Mouse (Mus musculus) limb, embryonic 10.5 days (tissue): ENCODE results near the gene Iqcf1. TPM values are rescaled to one million over a fixed set of nuclear protein-coding genes. Genes with fewer than 3 reads are reported as not detected.

Experiments used
- DNase-seq: peaks from one replicate; pipeline ENCODE4 v3.0.0-alpha.2; 2017; ENCODE audit warnings: low spot score
- H3K27ac ChIP-seq: fragments of 300-500 bp; sonication (generic); 2 replicates; pipeline ENCODE4 v1.5.1; 2016; ENCODE audit warnings: mild to moderate bottlenecking
- H3K27me3 ChIP-seq: fragments of 300-500 bp; sonication (generic); 2 replicates; pipeline ENCODE4 v1.6.1; 2016; ENCODE audit warnings: low read depth, mild to moderate bottlenecking; ENCODE audit not compliant: poor library complexity, severe bottlenecking
- H3K36me3 ChIP-seq: fragments of 300-500 bp; sonication (generic); 2 replicates; pipeline ENCODE4 v1.6.1; 2016; ENCODE audit warnings: mild to moderate bottlenecking, moderate library complexity
- H3K4me1 ChIP-seq: fragments of 300-500 bp; sonication (generic); 2 replicates; pipeline ENCODE4 v1.6.1; 2016
- H3K4me3 ChIP-seq: fragments of 300-500 bp; sonication (generic); 2 replicates; pipeline ENCODE4 v1.5.1; 2016; ENCODE audit warnings: mild to moderate bottlenecking, moderate library complexity
- H3K9me3 ChIP-seq: fragments of 300-500 bp; sonication (generic); replicated peaks from 2 replicates; pipeline ENCODE4 v1.6.1; 2016; ENCODE audit warnings: mild to moderate bottlenecking
- WGBS: fragments of 180-500 bp; shearing (Covaris S2); methylation state at CpG from one replicate; pipeline ENCODE4 v1.1.7; 2016; 5-methylcytosine and 5-hydroxymethylcytosine counted together
- polyA plus RNA-seq: library from polyadenylated mRNA; unstranded; fragments of >200 nt; fragmentation: Nextera tagmentation; extraction: Ambion mirVana; gene quantifications from 2 replicates; pipeline ENCODE4 v1.2.1, GENCODE M21; 2016

Gene Iqcf1
- polyA plus RNA-seq, 1 experiment from 2014 or later, result not detected

DNA sequence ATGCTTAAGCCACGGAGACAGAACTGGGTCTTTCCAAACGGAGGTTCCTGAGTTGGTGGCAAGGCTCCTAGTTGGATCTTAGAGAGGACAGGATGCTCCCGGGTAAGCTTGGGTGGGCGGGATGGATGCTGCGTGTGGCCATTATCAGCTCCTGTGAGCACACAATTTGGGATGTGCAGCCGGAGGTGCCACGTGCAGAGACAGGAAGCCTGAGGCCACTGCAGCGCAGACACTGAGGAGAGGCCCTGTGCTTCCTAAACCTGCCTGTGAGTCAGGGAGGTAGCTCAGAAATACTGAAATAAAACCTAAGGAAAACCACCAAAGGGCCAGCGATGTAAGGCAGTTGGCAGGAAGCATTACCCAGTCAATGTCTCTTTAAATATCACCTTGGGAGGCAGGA, 30.0 kb upstream of the Iqcf1 start:
- Histone ChIP-seq H3K9me3 (no peaks in the 10 kb centered on the region), H3K4me3 (no peak overlapping the region), H3K27ac (no peak overlapping the region), H3K27me3 (peaks cover 23% of the 10 kb centered on the region; the same call in 1 of the 2 replicates), H3K4me1 (peaks cover 46% of the 10 kb centered on the region), H3K36me3 (peaks cover 9% of the 10 kb centered on the region)
- no peak for DNase-seq
- 72% methylated on average over 9 of the region's 9 CpGs for WGBS

DNA sequence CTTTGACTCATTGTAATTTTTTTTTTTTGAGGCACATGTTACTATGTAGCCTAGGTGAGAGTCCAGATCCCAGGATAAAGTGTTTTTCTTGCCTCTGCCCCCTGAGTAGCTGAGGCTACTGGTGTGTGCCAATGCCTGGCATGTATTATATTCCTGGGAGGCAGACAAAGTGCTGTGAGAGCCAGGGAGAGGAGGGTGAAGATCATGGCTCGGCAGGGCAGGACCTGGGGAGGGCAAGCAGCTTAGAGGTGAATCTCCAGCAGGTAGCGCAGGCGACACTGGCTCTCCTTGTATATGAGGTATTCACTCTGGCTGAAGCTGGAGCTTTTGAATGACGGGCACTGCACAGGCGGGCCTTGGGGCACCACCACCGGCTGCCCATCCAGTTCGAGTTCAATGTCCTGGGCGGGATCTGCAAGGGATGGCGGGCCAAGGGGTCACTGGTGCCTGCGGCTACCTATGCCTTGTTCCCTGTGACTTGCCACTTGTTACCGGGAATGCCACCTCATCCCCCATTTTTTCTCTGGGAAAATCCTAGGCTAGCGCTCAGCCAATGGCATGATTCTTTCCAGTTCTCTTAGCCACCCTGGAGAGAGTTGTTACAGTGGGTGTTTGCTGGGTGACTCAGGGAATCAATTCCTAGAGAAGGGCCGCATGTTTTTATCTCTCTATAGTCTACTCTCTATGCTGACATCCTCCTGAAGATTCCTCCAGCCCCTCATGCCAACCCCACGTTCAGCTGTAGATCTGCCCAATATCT, 28.6 kb upstream of the Iqcf1 start:
- 63% methylated on average over 14 of the region's 14 CpGs for WGBS
- no peak for DNase-seq
- Histone ChIP-seq H3K9me3 (no peaks in the 10 kb centered on the region), H3K36me3 (no peaks in the 10 kb centered on the region), H3K4me1 (peaks cover 47% of the 10 kb centered on the region), H3K4me3 (peak overlapping the region; percentile 27), H3K27ac (no peak overlapping the region), H3K27me3 (0 out of 2 replicates have a peak, but pooled peaks cover 10% of the 10 kb centered on the region)

DNA sequence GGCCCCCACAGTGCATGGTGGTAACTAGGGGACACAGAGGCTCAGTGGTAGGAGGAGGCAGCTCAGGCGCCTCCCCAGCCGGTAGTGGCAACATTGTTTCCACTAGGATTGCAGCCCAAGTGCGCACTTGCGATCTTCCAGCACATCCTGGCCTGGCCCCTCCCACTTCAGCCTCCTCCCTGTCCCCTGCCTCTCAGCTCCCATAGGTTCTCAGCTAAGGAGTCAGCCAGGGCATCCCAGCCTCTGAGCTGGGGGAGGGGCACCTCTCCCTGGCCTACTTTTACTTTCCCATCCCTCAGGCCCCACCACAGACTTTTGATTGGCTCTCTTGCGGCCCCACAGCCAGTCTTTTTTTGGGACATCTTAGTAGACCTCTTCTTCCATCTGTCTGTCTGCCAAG, 27.9 kb upstream of the Iqcf1 start:
- H3K9me3 ChIP-seq, result no peaks in the 10 kb centered on the region
- DNase-seq, result no peak
- H3K27me3 ChIP-seq, result 0 out of 2 replicates have a peak, but pooled peaks cover 9% of the 10 kb centered on the region
- peaks cover 52% of the 10 kb centered on the region for H3K4me1 ChIP-seq
- WGBS, result 9% methylated on average over 5 of the region's 5 CpGs
- no peaks in the 10 kb centered on the region for H3K36me3 ChIP-seq
- peak overlapping the region; percentile 27 for H3K4me3 ChIP-seq
- peak overlapping the region; percentile 27; the same call in 1 of the 2 replicates for H3K27ac ChIP-seq

DNA sequence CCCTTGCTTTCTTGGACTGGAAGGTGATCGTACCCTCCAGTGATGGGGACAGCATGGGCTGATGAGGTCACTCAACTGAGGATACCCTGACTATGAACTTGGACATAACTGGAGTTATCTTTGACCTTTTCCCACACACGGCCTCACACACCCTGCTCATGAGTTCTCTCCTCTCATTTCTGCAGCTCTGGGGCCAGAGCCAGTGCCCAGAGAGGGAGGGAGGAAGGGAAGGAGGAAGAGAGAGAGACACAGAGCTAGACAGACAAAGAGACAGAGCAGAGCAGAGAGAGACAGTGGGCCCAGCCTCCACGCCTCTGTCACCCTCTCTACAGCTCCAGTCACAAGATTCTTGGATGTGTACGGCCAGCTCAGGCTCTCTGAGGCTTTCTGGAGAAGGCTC, 27.4 kb upstream of the Iqcf1 start:
- Histone ChIP-seq H3K36me3 (no peaks in the 10 kb centered on the region), H3K9me3 (no peaks in the 10 kb centered on the region), H3K27ac (0 out of 2 replicates have a peak overlapping the region, but pooled peaks have one; percentile 27), H3K4me3 (no peak overlapping the region), H3K4me1 (peaks cover 52% of the 10 kb centered on the region), H3K27me3 (0 out of 2 replicates have a peak, but pooled peaks cover 9% of the 10 kb centered on the region)
- DNase-seq, result no peak
- WGBS, result 70% methylated on average over 4 of the region's 4 CpGs

DNA sequence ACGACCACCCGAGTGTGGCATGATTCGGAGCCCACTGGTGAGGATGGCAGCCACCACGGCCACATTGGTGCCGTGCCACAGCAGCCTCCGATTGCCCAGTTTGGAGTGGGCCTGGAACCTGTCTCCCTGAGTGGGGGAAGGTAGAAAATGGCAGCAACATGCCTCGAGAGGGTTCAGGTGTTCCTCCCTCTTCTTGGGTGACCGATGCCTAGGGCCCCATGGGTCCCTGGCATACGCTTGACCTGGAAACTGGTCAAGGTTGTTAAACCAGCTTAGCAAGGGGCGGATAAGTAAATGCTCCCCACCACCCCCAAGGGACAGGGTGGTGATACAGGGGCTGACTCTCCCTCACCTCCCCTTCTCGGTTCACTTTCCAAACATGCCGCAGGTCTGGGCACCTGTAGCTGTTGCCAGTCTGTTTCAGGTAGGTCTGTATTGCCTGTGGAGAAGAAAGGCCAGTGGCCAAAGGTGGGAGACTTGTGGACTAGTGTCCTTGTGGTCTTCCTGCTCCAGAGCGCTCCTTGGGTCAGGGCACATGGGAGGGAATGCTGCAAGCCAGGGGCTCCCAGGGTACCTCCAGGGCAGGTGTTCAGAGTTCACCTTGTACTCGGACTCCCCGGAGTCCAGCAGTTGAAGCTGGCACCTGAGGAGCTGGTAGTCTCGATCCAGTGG, 26.6 kb upstream of the Iqcf1 start:
- peaks cover 60% of the 10 kb centered on the region for H3K4me1 ChIP-seq
- H3K9me3 ChIP-seq, result no peaks in the 10 kb centered on the region
- no peaks in the 10 kb centered on the region for H3K36me3 ChIP-seq
- H3K27me3 ChIP-seq, result 0 out of 2 replicates have a peak, but pooled peaks cover 9% of the 10 kb centered on the region
- DNase-seq, result no peak
- 0 out of 2 replicates have a peak overlapping the region, but pooled peaks have one; percentile 73 for H3K27ac ChIP-seq
- no peak overlapping the region for H3K4me3 ChIP-seq
- 92% methylated on average over 16 of the region's 16 CpGs for WGBS

DNA sequence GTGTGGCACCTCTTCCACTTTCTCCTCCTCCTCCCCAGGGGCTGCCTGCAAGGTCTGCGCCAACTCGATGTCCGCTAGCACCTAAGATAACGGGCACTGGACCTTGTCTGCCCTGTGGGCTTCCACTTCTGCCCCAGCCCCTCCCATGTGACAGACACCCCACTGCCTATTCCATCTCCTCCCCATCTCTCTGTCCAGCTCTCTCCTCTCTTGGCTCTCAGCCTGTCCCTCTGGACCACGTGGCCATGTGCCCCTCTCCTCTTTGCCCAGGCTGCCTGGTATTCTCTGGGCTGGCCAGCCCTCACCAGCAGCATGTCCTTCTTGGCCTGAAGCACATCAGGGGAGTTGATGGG, 26.0 kb upstream of the Iqcf1 start:
- H3K27ac ChIP-seq, result peak overlapping the region; percentile 73; the same call in 1 of the 2 replicates
- DNase-seq, result no peak

DNA sequence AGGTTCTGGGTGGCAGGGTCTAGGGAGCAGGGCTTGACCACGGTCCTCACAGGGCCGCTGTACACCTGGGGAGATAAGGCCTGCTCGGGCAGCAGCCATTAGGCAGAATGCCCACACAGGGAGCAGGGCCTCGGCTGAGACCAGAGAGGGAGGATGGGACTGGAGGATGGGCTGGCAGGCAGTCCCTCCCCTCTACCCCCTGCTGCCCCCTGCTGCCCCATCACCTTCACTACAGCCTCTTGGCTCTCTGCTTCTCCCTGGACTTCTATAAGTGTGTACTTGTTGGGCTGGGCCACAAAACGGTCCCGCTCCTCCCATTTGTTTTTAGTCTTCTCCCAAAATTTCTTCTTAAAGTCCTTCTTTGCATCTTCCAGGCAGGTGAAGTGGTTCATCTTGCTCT, 25.3 kb upstream of the Iqcf1 start:
- H3K27ac ChIP-seq, result peak overlapping the region; percentile 73
- H3K4me3 ChIP-seq, result no peak overlapping the region

More for the DNA sequence above, 26.0 kb upstream of the Iqcf1 start:
- H3K36me3 ChIP-seq, result no peaks in the 10 kb centered on the region
- H3K27me3 ChIP-seq, result 0 out of 2 replicates have a peak, but pooled peaks cover 9% of the 10 kb centered on the region
- 76% methylated on average over 5 of the region's 5 CpGs for WGBS
- H3K4me3 ChIP-seq, result no peak overlapping the region
- H3K9me3 ChIP-seq, result no peaks in the 10 kb centered on the region
- peaks cover 62% of the 10 kb centered on the region for H3K4me1 ChIP-seq

DNA sequence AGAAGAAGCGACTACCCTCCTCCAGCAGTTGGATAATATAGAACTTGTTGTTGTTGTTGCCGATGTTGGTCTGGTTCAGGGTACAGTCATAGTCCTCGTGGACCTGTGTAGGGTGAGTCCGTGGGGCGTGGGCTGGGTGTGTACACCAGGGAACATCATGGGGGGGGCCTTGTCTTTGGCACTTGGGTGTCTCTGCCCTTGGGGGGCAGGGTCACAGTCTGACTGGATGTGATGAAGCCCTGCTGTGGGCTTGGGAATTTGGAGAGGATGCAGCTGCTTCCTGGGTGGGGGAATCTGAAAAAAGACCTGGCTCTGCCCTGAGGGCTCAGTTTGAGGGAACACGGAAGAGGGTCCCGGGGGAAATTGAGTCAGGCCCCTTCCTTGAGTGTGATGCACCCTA, 24.7 kb upstream of the Iqcf1 start:
- H3K27ac ChIP-seq, result peak overlapping the region; percentile 73
- no peak for DNase-seq
- 0 out of 2 replicates have a peak overlapping the region, but pooled peaks have one; percentile 1 for H3K4me3 ChIP-seq
- H3K27me3 ChIP-seq, result 0 out of 2 replicates have a peak, but pooled peaks cover 9% of the 10 kb centered on the region
- WGBS, result 76% methylated on average over 7 of the region's 7 CpGs
- no peaks in the 10 kb centered on the region for H3K9me3 ChIP-seq
- H3K36me3 ChIP-seq, result peaks cover 11% of the 10 kb centered on the region
- peaks cover 57% of the 10 kb centered on the region for H3K4me1 ChIP-seq

More for the DNA sequence above, 25.3 kb upstream of the Iqcf1 start:
- Histone ChIP-seq H3K9me3 (no peaks in the 10 kb centered on the region), H3K4me1 (peaks cover 59% of the 10 kb centered on the region), H3K27me3 (0 out of 2 replicates have a peak, but pooled peaks cover 9% of the 10 kb centered on the region), H3K36me3 (peaks cover 5% of the 10 kb centered on the region)
- WGBS, result 10% methylated on average over 6 of the region's 6 CpGs
- DNase-seq, result peak; percentile 78

DNA sequence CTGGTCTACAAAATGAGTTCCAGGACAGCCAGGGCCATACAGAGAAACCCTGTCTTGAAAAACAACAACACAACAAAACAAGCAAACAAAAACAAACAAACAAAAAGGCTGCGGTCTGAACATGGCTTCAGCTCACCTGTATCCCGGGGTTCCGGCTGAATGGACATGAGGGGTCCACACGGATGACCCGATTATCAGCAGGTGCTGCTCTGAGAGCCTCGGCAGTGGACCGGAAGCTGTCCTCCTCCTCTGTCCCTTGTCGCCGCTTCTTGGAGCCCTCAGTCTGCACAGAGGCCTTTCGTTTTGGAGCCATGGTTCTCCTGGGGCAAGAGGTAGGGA, 24.1 kb upstream of the Iqcf1 start, which contains the start of gene Rrp9:
Gene Rrp9 (plus strand): TSS at position 301 of the 339 bp plus-strand sequence.
- Histone ChIP-seq H3K9me3 (no peaks in the 10 kb centered on the region), H3K4me1 (peaks cover 57% of the 10 kb centered on the region), H3K36me3 (peaks cover 17% of the 10 kb centered on the region), H3K4me3 (peak within 1 kb of the TSS; percentile 71), H3K27me3 (0 out of 2 replicates have a peak, but pooled peaks cover 9% of the 10 kb centered on the region), H3K27ac (peak within 1 kb of the TSS; percentile 73)
- WGBS, result 91% methylated on average over 10 of the region's 10 CpGs
- no peak for DNase-seq

DNA sequence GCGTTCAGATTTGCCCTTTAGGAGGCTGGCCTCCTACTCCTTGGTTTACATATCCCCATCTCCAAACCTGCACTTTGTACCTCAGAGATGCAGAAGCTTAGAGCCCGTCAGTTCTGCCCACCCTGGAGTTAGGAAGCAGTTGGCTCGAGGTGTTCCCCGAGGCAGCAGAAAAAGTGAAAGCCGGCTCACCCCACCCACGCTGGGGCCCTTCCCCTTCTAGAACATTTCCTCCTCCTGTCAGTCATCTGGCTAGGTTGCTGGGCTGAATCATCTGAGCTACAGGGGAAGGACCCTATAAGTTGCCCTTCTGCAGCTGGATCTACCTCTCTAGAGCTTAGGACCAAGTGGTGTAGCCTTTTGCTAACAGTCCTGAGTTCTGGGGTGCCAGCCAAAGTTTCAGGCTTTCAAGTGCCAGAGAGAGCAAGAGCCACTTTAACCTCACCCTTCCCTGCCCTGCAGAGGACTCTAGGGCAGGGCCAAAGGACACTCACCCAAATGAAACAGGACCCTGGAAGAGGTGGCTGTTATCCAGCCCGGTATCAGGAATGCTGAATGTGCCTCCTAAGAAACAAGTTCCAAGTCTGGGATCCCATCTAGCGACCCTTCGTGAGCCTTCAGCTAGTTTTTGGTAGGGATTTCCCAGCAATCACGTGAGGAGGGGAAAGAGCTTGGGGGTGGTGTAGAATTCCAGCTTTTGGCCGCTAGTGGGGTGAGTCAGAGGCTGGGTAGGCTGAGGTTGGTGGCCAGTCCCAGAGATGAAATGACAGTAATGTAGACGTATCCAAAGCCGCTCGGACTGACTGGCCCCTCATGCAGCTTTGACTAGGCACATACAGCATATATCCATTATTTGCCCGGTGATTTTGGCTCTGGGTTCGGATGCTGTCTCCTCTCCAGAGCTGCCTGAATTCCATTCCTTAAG, 23.5 kb upstream of the Iqcf1 start:
- Histone ChIP-seq H3K36me3 (peaks cover 23% of the 10 kb centered on the region), H3K27ac (peak overlapping the region; percentile 69), H3K4me1 (peaks cover 57% of the 10 kb centered on the region), H3K9me3 (no peaks in the 10 kb centered on the region), H3K4me3 (peak overlapping the region; percentile 71), H3K27me3 (0 out of 2 replicates have a peak, but pooled peaks cover 5% of the 10 kb centered on the region)
- WGBS, result 41% methylated on average over 16 of the region's 16 CpGs
- no peak for DNase-seq

DNA sequence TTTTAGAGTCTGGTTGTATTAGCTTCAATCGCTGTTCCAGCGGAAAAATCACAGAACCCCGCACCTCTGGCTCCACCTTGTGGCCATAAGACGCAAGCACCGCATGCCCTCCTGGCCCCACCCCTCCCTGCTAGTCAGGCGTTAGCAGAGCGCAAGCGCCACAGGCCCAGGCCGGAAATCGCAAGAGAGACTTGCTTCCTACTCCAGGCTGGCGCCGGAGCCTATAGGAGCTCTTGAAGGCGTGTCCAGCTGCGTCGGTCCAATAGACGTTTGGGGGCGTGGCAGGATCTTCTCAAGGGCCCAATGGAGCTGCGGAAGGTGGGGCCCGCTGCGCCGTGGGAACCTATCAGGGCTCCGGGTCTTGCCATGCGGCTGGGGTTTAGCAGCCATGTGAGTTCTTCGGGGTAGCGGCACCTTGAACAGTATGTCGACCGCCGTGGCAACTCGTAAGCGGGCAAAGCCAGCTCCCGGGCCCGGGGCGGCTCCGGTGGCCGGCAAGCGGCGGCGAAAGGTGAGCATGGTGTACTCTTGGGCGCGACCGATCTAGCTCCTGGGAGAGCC, 22.8 kb upstream of the Iqcf1 start, which contains the start of gene Parp3:
Gene Parp3 (minus strand): TSS at position 26 of the 561 bp plus-strand sequence.
- DNase-seq, result peak; percentile 97
- H3K27ac ChIP-seq, result peak within 1 kb of the TSS; percentile 69
- H3K4me1 ChIP-seq, result peaks cover 50% of the 10 kb centered on the region
- under 1% methylated on average over 41 of the region's 41 CpGs for WGBS
- no peaks in the 10 kb centered on the region for H3K9me3 ChIP-seq
- H3K36me3 ChIP-seq, result peaks cover 31% of the 10 kb centered on the region
- H3K27me3 ChIP-seq, result no peaks in the 10 kb centered on the region
- peak within 1 kb of the TSS; percentile 71 for H3K4me3 ChIP-seq

DNA sequence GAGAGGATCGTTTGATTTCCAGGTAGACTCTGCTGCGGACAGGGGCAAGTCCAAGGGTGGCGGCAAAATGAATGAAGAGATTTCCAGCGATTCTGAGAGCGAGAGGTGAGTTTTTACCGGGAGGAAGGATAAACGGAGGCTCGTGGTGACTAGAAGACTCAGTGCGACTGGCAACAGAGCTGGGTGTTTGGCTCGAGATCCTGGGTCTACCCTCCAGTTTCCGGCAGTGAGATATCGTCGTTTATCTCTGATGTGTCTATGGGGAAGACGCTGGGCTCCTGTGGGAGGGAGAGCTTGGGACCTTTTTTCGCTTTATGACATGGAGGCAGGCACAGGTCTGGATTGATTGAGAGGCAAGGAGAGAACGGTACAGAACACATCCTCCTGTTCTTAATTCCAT, 22.1 kb upstream of the Iqcf1 start:
- H3K4me1 ChIP-seq, result peaks cover 44% of the 10 kb centered on the region
- H3K36me3 ChIP-seq, result peaks cover 35% of the 10 kb centered on the region
- no peak for DNase-seq
- H3K4me3 ChIP-seq, result peak overlapping the region; percentile 71
- H3K27ac ChIP-seq, result peak overlapping the region; percentile 69
- H3K9me3 ChIP-seq, result no peaks in the 10 kb centered on the region
- no peaks in the 10 kb centered on the region for H3K27me3 ChIP-seq
- WGBS, result 5% methylated on average over 16 of the region's 16 CpGs
